Mouse (Mus musculus) heart, adult 2 months (tissue): ENCODE measurements around the gene Mmgt2. TPM values are rescaled to one million over a fixed set of nuclear protein-coding genes. Genes with fewer than 3 reads are reported as not detected.
"Not testable (repeated sequence)": the region's sequence is repeated elsewhere in the genome, so short reads cannot be mapped to it uniquely, and the experiment has no call there.

Experiments used
- DNase-seq, 2 experiments: peaks; one replicate each; pipeline ENCODE4 v3.0.0; 2021
- H3K27ac ChIP-seq: fragments of 200-600 bp; 2 replicates; pipeline ENCODE4 v1.8.1; 2022
- H3K27me3 ChIP-seq: fragments of 200-500 bp; 2 replicates; pipeline ENCODE4 v1.6.1; 2012; ENCODE audit warnings: mild to moderate bottlenecking, low read length, inconsistent platforms, mixed read lengths; ENCODE audit not compliant: control insufficient read depth, insufficient read depth
- H3K36me3 ChIP-seq: fragments of 200-500 bp; 2 replicates; pipeline ENCODE4 v1.6.1; 2012; ENCODE audit warnings: low read length, inconsistent platforms; ENCODE audit not compliant: control insufficient read depth, insufficient read depth
- H3K4me1 ChIP-seq: fragments of 200-500 bp; 2 replicates; pipeline ENCODE4 v1.6.1; 2011; ENCODE audit warnings: low read length; ENCODE audit not compliant: control insufficient read depth, insufficient read depth
- H3K4me3 ChIP-seq: fragments of 200-600 bp; 2 replicates; pipeline ENCODE4 v1.8.1; 2022
- H3K79me2 ChIP-seq: fragments of 200-500 bp; replicated peaks from 2 replicates; pipeline ENCODE4 v1.6.1; 2012; ENCODE audit warnings: mild to moderate bottlenecking, inconsistent platforms, low read length, moderate library complexity, mixed read lengths; ENCODE audit not compliant: control insufficient read depth, insufficient read depth
- H3K9ac ChIP-seq: fragments of 200-500 bp; 2 replicates; pipeline ENCODE4 v1.6.1; 2012; ENCODE audit warnings: low read depth, mild to moderate bottlenecking, control low read depth, inconsistent platforms, low read length, mixed read lengths
- CTCF ChIP-seq: fragments of 200-600 bp; IDR thresholded peaks from 2 replicates; pipeline ENCODE4 v1.8.1; 2022; ENCODE audit warnings: antibody characterized with exemption, mild to moderate bottlenecking, moderate library complexity
- EP300 ChIP-seq: fragments of 200-500 bp; IDR thresholded peaks from 2 replicates; pipeline ENCODE4 v1.6.1; 2011; ENCODE audit warnings: low read depth, low read length, control low read depth; ENCODE audit not compliant: insufficient read depth
- POLR2A ChIP-seq: fragments of 200-500 bp; IDR thresholded peaks from 2 replicates; pipeline ENCODE4 v1.6.1; 2011; ENCODE audit warnings: mild to moderate bottlenecking, low read depth, low read length, control low read depth; ENCODE audit not compliant: insufficient read depth
- WGBS: fragments of 180-500 bp; shearing (Covaris S2); methylation state at CpG from one replicate; pipeline ENCODE4 v1.1.7; 2018; 5-methylcytosine and 5-hydroxymethylcytosine counted together
- intact Hi-C: fragments of 180-260 bp; cut with DNase I; formaldehyde crosslinking; loops from one replicate; pipeline ENCODE4 v1.15.1; 2025
- polyA plus RNA-seq: library from polyadenylated mRNA; depleted of rRNA; stranded (reverse); fragments of >200 nt; gene quantifications from 2 replicates; pipeline ENCODE4 v1.2.3, GENCODE M21; 2012
- total RNA-seq, 2 experiments: library from RNA; stranded (reverse); gene quantifications; 2 replicates each; pipeline ENCODE4 v1.2.3; 2021

Mmgt2 gene
- total and polyA plus RNA-seq, 3 experiments, result 5.8 to 8.7 (median 8.6) TPM

DNA sequence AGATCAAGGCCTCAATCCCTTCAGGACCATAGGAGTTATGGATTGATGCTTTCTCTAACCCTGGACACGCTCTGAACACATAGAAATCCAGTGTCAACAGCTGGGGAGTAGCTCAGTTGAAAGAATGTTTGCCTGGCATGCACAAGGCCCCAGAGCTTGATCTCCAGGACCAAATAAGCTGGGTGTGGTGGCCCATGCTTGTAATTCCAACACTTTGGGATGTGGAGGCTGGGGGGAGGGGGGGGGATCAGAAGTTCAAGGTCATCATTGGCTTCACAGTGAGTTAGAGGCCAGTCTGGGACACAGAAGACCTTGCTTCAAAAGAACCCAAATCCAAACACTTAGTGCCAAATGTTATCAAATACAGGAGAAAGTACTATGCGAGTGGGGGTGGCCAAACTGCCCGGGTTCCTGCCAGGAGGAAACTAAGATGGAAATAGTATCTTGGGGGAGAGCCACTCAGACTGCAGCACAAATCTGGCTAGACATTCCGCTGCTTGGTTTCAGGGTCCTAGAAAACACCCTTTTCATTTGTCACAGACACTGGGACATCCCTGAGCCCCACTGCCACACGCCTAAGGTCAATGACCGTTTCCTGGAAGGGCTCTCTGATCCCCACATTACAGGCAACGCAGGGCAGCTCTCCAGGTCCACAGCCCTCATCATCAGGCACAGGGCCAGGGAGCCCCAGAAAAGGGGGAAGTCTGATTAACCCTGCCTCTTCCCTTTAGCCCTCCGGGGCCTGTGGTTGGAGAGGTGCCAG is 2.6 kb upstream of the Mmgt2 start:
- no peaks in the 10 kb centered on the region for H3K79me2 ChIP-seq
- peak overlapping the region; percentile 69 for H3K27ac ChIP-seq

GRCm38 (mm10) chr11:62646495-62646843 is 2.0 kb upstream of the Mmgt2 start:
- intact Hi-C loops, result loop anchor here (5.0 kb wide), 1 partner anchor 94 kb away; the partner anchor contains the start of gene Ubb
- Histone ChIP-seq H3K9ac (peak overlapping the region; percentile 38; the same call in 1 of the 2 replicates), H3K4me1 (peaks cover 39% of the 10 kb centered on the region), H3K27ac (peak overlapping the region; percentile 69), H3K27me3 (no peaks in the 10 kb centered on the region), H3K36me3 (no peaks in the 10 kb centered on the region; the same call in 1 of the 2 replicates), H3K4me3 (no peak overlapping the region), H3K79me2 (no peaks in the 10 kb centered on the region)
- no peak for DNase-seq
- no peak for TF ChIP-seq POLR2A
- WGBS, result 22% methylated on average over 4 of the region's 4 CpGs

More for the DNA sequence above, 2.6 kb upstream of the Mmgt2 start:
- TF ChIP-seq POLR2A (no peak), EP300 (no peak), CTCF (no peak)
- Histone ChIP-seq H3K4me3 (no peak overlapping the region), H3K4me1 (peaks cover 38% of the 10 kb centered on the region), H3K9ac (peak overlapping the region; percentile 38), H3K27me3 (no peaks in the 10 kb centered on the region), H3K36me3 (no peaks in the 10 kb centered on the region; the same call in 1 of the 2 replicates)
- 11% methylated on average over 8 of the region's 8 CpGs for WGBS
- intact Hi-C loops, result loop anchor here (5.0 kb wide), 1 partner anchor 94 kb away; the partner anchor contains the start of gene Ubb
- DNase-seq, result peak; percentile 64 to 67

- peak overlapping the region; percentile 69 for H3K27ac ChIP-seq
- H3K4me1 ChIP-seq, result peaks cover 39% of the 10 kb centered on the region
- 27% methylated on average over 7 of the region's 7 CpGs for WGBS
- TF ChIP-seq POLR2A, result no peak
- TF ChIP-seq CTCF, result no peak
- TF ChIP-seq EP300, result no peak
- peak overlapping the region; percentile 53 for H3K4me3 ChIP-seq
- no peaks in the 10 kb centered on the region; the same call in 1 of the 2 replicates for H3K36me3 ChIP-seq
- H3K79me2 ChIP-seq, result no peaks in the 10 kb centered on the region
- no peaks in the 10 kb centered on the region for H3K27me3 ChIP-seq
- intact Hi-C loops, result loop anchor here (5.0 kb wide), 1 partner anchor 95 kb away; the partner anchor contains the start of gene Ubb
- DNase-seq, result no peak
- H3K9ac ChIP-seq, result no peak overlapping the region; the same call in 1 of the 2 replicates
These were observed 1.4 kb upstream of the Mmgt2 start for GRCm38 (mm10) chr11:62646958-62647515.

- Histone ChIP-seq H3K36me3 (no peaks in the 10 kb centered on the region; the same call in 1 of the 2 replicates), H3K9ac (peak within 1 kb of the TSS; percentile 95), H3K27ac (peak within 1 kb of the TSS; percentile 69), H3K79me2 (no peaks in the 10 kb centered on the region), H3K4me3 (peak within 1 kb of the TSS; percentile 66), H3K27me3 (no peaks in the 10 kb centered on the region), H3K4me1 (peaks cover 36% of the 10 kb centered on the region)
- 3% methylated on average over 72 of the region's 86 CpGs for WGBS
- TF ChIP-seq CTCF (no peak), POLR2A (no peak), EP300 (no peak)
- intact Hi-C loops, result loop anchor here (1.0 to 5.0 kb wide), 4 partner anchors 17 to 96 kb away; partner anchors contain the start of gene Ubb
- DNase-seq, result peak in 1 of 2 experiments; percentile 71
These were observed 538 bp upstream of the Mmgt2 start, which contains the start of gene Lrrc75a for GRCm38 (mm10) chr11:62647661-62648590. Gene Lrrc75a (minus strand): TSS chr11:62648523.

GRCm38 (mm10) chr11:62649803-62650202 is 1.3 kb downstream of the Mmgt2 start:
- WGBS, result 95% methylated on average over 4 of the region's 4 CpGs
- intact Hi-C loops, result loop anchor here (2.0 to 5.0 kb wide), 3 partner anchors 19 to 98 kb away; partner anchors contain the start of gene Ubb
- not testable (repeated sequence) for H3K79me2 ChIP-seq, H3K9ac ChIP-seq, H3K27me3 ChIP-seq, H3K4me3 ChIP-seq, H3K27ac ChIP-seq, H3K36me3 ChIP-seq, DNase-seq
- peaks cover 26% of the 10 kb centered on the region for H3K4me1 ChIP-seq

DNA sequence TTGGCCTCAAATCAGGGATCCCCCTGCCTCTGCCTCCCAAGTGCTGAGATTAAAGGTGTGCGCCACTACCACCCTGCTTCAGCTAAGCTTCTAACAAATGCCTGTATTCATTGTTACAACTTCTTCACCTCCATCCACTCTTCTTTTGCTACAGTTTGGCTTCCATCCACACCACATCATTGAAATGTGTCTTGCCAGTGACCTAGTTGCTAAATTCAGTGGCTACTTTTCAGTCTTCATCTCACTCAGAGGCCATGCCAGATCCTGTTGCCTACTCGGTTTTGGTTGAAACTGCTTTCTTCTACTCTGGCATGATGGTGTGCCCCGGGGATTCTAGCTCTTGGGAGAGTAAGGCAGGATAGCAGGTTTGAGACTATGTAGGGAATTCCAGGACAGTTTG is 3.1 kb downstream of the Mmgt2 start:
- H3K79me2 ChIP-seq, result no peaks in the 10 kb centered on the region
- 72% methylated on average over 3 of the region's 3 CpGs for WGBS
- H3K27me3 ChIP-seq, result no peaks in the 10 kb centered on the region
- intact Hi-C loops, result no loop called here
- H3K4me3 ChIP-seq, result no peak overlapping the region
- H3K36me3 ChIP-seq, result no peaks in the 10 kb centered on the region
- peaks cover 10% of the 10 kb centered on the region for H3K4me1 ChIP-seq
- no peak for DNase-seq
- H3K27ac ChIP-seq, result no peak overlapping the region
- TF ChIP-seq EP300 (no peak), CTCF (no peak), POLR2A (no peak)
- H3K9ac ChIP-seq, result no peak overlapping the region
